Mouse (Mus musculus) ES-E14 (cell line): ENCODE results near the gene Nf1.

ENCODE experiments used
- MAFK ChIP-seq: IDR thresholded peaks from 2 replicates; pipeline ENCODE4 v1.6.1; 2014; ENCODE audit warnings: mild to moderate bottlenecking, low read depth, low read length, inconsistent platforms; ENCODE audit not compliant: insufficient read depth
- ZNF384 ChIP-seq: IDR thresholded peaks from 2 replicates; pipeline ENCODE4 v1.6.1; 2012; ENCODE audit warnings: low read depth, low read length, inconsistent platforms

DNA sequence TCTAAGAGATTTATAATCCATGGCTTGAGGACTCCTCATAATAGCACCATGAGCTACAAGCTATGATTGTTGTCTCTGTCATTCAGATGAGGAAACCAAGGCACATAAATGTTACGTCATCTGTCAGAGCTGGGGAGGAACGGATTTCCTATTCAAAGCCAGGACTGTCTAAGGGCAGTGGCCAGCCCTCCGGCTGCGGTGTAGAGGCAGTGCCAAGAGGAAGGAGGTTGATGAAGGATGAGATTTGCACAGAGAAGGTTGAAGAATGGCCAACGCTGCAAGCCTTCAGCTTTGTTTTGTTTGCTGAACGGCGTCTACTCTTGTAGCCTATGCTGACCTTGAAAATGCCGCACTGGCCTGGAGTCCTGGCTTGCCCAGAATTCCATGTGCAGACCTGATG, 13.8 kb upstream of the Nf1 start:
- TF ChIP-seq MAFK: no peak
- TF ChIP-seq ZNF384: no peak
